Mouse (Mus musculus) Patski (cell line): ENCODE data around the gene Arid5a. TPM values are rescaled to one million over a fixed set of nuclear protein-coding genes. Genes with fewer than 3 reads are reported as not detected.

Experiments used
- ATAC-seq: fragments of 100-300 bp; one replicate; pipeline ENCODE4 v1.8.0; 2021
- CTCF ChIA-PET: fragments of 350-600 bp; sonication (Branson Sonifier 250); formaldehyde crosslinking; loops from one replicate; lab custom pipeline; 2022; ENCODE audit warnings: inconsistent platforms; lab: Charles Lee
- POLR2A ChIA-PET: fragments of 350-600 bp; sonication (Branson Sonifier 250); formaldehyde crosslinking; loops from one replicate; lab custom pipeline; 2022; ENCODE audit warnings: antibody characterized with exemption, inconsistent platforms; lab: Charles Lee
- DNase-seq: peaks from one replicate; pipeline ENCODE4 v3.0.0-alpha.2; 2011; ENCODE audit warnings: low read depth, low spot score
- H3K27me3 ChIP-seq: fragments of 371-371 bp; one replicate; pipeline ENCODE4 v1.5.1; 2021
- CTCF ChIP-seq: fragments of 100-300 bp; IDR thresholded peaks from one replicate; pipeline ENCODE4 v1.5.1; 2021
- in situ Hi-C: fragments of 300-500 bp; cut with MboI; formaldehyde crosslinking; loops from 3 replicates; pipeline ENCODE4 v1.11.1; 2018; ENCODE audit warnings: low pct_unique_long_range_greater_than_20kb, mixed read lengths
- polyA plus RNA-seq: library from polyadenylated mRNA; unstranded; gene quantifications from one replicate; pipeline ENCODE4 v1.2.3, GENCODE M21; 2021

Gene Arid5a
- polyA plus RNA-seq, 1 experiment from 2014 or later = 9.2 TPM

DNA sequence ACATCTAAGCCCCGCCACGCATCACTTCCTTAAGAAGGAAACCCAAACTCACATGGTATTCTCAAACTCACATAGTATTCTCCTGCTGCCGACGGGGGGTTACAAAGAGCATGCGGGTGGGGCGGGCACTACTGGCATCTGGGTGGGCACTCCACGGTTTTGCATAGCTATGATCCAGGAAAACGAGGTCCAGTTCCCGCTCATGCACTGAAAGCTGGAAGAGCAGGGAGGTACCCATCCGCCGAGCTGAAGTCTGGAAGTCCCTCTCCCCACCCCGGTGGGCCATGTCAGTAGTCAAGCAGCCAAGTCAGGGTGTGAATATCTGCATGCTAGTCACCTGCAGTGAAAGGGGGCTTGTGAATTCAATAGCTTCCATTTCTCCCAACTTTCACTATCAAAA is 60.2 kb downstream of the Arid5a start:
- no peaks in the 10 kb centered on the region for H3K27me3 ChIP-seq
- ChIA-PET POLR2A (interaction anchor here (0.6 kb wide), 1 partner anchor 72 kb away, joined by 4 read pairs; no protein-coding TSS in a partner anchor), CTCF (interaction anchor here (1.3 kb wide), 1 partner anchor 44 kb away, joined by 3 read pairs; no protein-coding TSS in a partner anchor)
- DNase-seq (no peak), ATAC-seq (no peak)
- in situ Hi-C loops = loop anchor here (10.0 kb wide), 1 partner anchor 107 kb away; the partner anchor contains the start of gene Cnnm4
- TF ChIP-seq CTCF = no peak

DNA sequence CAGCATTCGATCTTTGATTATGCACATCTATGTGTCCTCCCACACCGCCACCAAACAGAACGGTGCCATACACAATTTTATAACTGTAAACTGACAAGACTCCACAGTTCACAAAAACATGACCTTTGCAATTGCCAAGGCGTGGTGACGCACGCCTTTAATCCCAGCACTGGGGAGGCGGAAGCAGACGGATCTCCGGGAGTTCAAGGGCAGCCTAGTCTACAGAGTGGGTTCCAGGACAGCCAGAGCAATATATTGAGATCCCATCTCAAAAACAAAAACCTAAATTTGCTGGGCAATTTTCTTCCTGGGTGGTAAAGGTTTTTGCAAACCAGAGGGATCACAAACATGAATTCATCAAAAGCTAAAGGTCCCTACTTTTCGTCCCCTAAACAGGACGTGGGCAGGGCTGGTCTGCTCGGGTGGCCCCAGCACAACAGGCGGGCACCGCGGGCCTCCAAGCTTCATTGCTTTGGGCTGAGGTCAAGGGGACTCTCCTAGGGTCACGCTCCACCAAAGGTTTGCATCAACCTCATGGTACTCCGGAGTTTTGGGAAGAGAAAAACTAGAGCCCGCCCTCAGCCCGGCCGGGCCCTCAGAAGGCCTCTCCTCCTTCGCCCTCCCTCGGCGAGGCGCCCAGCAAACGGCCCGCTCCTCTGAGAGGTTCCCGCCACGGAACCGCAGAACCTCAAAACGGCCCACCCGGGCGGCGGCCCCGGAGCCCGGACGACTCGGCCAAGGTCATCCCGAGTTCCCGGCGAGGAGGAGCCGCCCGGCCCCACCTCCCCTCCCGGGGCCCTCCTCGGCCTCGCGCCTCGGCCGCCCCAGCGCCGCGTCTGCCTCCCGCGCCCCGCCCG is 60.8 kb downstream of the Arid5a start:
- DNase-seq (no peak), ATAC-seq (peak; percentile 61)
- no peaks in the 10 kb centered on the region for H3K27me3 ChIP-seq
- in situ Hi-C loops = loop anchor here (10.0 kb wide), 1 partner anchor 106 kb away; the partner anchor contains the start of gene Cnnm4
- POLR2A ChIA-PET = interaction anchor here (0.6 kb wide), 1 partner anchor 72 kb away, joined by 4 read pairs; no protein-coding TSS in a partner anchor
- CTCF ChIA-PET = interaction anchor here (1.3 kb wide), 1 partner anchor 45 kb away, joined by 3 read pairs; no protein-coding TSS in a partner anchor
- no peak for TF ChIP-seq CTCF

DNA sequence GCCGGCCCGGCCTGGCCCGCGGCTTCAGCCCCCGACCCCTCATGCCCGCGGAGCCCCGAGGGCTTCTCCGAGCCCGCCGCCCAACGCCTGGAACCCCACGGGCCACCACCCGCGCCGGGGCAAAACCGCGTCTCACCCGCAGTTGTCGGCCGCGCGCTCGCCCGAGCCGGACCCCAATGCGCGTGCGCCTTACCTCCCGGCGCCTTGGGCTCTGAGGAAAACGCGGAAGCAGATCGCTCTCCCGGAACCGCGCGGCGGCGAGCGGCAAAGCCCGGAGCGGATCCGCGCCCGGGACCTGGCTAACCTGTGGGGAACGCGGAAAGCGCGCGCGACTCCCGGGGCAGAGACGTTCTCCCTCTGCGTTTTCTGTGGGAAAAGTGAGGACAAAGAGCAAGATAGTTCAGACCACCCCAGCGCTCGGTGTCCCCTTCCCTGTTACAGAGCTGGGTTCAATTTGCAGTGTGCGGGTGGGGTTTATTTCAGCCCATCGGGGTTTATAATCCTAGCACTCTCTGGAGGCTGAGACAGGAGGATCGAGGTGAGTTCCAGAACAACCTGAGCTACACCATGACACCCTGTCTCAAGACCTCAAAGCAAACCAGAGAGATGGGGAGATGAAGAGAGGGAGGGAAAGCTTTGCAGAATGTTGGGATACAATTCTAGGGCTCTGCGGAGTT is 61.6 kb downstream of the Arid5a start, which contains the start of gene Kansl3:
TSS of gene Kansl3 (minus strand) at position 213 of the 677 bp plus-strand sequence.
- ChIA-PET CTCF (no interaction called here), POLR2A (no interaction called here)
- TF ChIP-seq CTCF = no peak
- ATAC-seq (peak; percentile 63), DNase-seq (peak; percentile 38)
- in situ Hi-C loops = loop anchor here (10.0 kb wide), 1 partner anchor 106 kb away; the partner anchor contains the start of gene Cnnm4
- no peaks in the 10 kb centered on the region for H3K27me3 ChIP-seq

DNA sequence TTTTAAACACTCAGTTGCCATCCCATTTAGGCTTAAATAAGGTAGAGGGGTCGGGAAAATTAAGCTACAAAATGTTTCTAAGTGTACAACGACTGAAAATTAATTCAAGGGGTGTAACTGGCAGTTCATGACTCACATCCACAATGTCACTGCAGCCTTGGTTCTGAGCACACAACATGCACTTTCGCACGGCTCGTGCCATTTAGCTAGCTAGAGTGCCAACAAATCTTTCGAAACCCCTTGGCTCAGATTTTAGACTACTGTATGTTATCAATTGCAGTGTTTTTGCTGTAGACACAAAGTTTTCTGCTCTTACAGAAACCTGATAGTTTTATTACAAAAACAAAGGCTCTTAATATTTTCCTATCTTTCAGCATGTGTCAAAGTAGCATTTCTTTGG is 63.4 kb downstream of the Arid5a start:
- no peak for DNase-seq
- no peak for TF ChIP-seq CTCF

DNA sequence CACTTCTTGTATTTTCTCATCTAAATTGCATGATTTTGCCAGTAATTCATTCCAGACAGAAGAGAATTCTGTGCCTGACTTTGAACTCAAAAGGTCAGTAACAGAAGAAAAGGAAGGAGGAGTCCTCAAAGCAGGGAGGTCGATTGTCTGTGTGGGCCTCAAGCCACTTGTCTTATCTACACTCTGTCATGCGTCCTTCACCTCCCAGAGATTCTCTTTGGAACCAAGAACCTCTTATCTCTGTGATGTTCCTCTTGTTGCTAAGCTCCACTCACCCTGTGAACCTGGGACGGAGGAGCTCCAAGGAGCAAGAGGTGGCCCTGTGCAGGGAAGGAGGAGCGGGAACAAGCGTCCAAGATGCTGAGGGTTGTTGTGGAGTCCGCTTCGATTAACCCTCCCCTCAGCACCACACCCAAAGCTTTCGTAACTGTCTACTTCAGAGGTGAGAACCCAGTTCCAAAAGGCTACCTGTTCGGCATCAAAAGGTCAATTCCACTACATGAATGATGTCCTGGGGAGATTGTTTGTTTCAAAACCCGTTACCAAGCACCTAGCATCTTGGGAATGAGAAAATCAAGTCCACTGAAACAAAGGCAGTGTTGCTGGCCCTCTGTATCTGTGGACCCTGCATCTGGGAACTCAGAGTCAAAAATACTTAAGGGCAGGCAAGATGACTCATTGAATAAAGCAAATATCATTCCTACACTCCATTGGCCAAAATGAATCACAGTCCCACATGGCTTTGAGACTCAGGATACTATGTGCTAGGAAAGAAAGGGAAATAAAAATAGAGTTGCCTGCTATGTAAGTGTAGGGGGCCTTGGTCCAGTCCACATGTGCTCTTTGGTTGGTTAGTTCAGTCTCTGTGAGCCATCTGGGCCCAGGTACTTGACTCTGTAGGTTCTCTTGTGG is 64.7 kb downstream of the Arid5a start, which contains the start of gene Fer1l5:
TSS of gene Fer1l5 (plus strand) at position 358 of the 912 bp plus-strand sequence.
- H3K27me3 ChIP-seq = no peaks in the 10 kb centered on the region
- ATAC-seq (no peak), DNase-seq (no peak)
- in situ Hi-C loops = no loop called here
- no peak for TF ChIP-seq CTCF
- POLR2A ChIA-PET = no interaction called here
- CTCF ChIA-PET = interaction anchor here (0.7 to 1.0 kb wide), 2 partner anchors 16 to 19 kb away, joined by 3 read pairs; no protein-coding TSS in a partner anchor

More for the DNA sequence above, 63.4 kb downstream of the Arid5a start:
- in situ Hi-C loops = no loop called here
- no peaks in the 10 kb centered on the region for H3K27me3 ChIP-seq
- ATAC-seq = no peak
- CTCF ChIA-PET = interaction anchor here (1.0 kb wide), 1 partner anchor 18 kb away, joined by 3 read pairs; no protein-coding TSS in a partner anchor
- POLR2A ChIA-PET = interaction anchor here (0.6 kb wide), 1 partner anchor 63 kb away, joined by 4 read pairs; no protein-coding TSS in a partner anchor

Other genes starting within 250 kb of the Arid5a start
- gene Hs6st1, start 239.3 kb upstream of the Arid5a start, polyA plus RNA-seq = 207 TPM
- 77.3 TPM for gene Uggt1, start 63.0 kb upstream of the Arid5a start, polyA plus RNA-seq
- gene Neurl3, start 33.1 kb upstream of the Arid5a start, polyA plus RNA-seq = 2.7 TPM
- gene Kansl3, start 61.4 kb downstream of the Arid5a start, polyA plus RNA-seq = 61.5 TPM
- gene Fer1l5, start 64.6 kb downstream of the Arid5a start, polyA plus RNA-seq = 3.8 TPM
- 34.6 TPM for gene Lman2l, start 137.5 kb downstream of the Arid5a start, polyA plus RNA-seq
- 5.7 TPM for gene Cnnm4, start 163.9 kb downstream of the Arid5a start, polyA plus RNA-seq
- gene Cnnm3, start 204.1 kb downstream of the Arid5a start, polyA plus RNA-seq = 19.2 TPM
- gene Ankrd23, start 229.2 kb downstream of the Arid5a start, polyA plus RNA-seq = 8.2 TPM
- 0.68 TPM for gene Gm42417, start 231.7 kb downstream of the Arid5a start, polyA plus RNA-seq
- gene Ankrd39, start 239.7 kb downstream of the Arid5a start, polyA plus RNA-seq = 11.5 TPM